Mouse (Mus musculus) kidney, adult 2 months (tissue): ENCODE data around the gene Ctsc.

Experiments
- CTCF ChIP-seq: fragments of 200-500 bp; conservative IDR thresholded peaks from 2 replicates; pipeline ENCODE4 v1.5.1; 2011; ENCODE audit warnings: low read depth, mild to moderate bottlenecking, control low read depth, low read length, moderate library complexity, mixed read lengths; ENCODE audit not compliant: insufficient read depth, insufficient read length
- POLR2A ChIP-seq: fragments of 200-500 bp; IDR thresholded peaks from one replicate; pipeline ENCODE4 v1.6.1; 2011; ENCODE audit warnings: low read depth, low read length, control low read depth

GRCm38 (mm10) chr7:88277858-88278627 lies at the start of gene Ctsc:
- no peak for TF ChIP-seq CTCF
- no peak for TF ChIP-seq POLR2A
